Mouse (Mus musculus): Measurements from ENCODE around the gene Gas7.
A peak's percentile ranks its signal among the peaks of the same experiment; 100 is the strongest.

The Gas7 gene

DNA sequence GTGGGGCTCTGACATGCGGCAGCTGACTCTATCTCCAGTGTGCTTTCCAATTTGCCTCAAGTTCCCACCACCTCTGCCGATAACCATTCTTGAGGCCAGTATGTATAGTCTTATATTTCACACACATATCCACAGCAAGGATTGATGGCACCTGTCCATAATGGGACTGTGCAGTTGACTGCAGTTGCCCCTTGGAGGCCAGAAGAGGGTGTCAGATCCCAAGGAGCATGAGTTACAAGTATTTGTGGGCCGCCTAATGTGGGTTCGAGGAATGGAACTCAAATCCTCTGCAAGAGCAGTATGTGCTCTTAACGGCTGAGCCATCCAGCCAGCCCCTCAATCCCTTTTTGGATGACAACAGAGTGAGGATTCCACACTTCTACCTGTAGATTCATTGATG is 119.1 kb downstream of the Gas7 start:
- DNase-seq (ENCODE audit: low spot score), result no peak

DNA sequence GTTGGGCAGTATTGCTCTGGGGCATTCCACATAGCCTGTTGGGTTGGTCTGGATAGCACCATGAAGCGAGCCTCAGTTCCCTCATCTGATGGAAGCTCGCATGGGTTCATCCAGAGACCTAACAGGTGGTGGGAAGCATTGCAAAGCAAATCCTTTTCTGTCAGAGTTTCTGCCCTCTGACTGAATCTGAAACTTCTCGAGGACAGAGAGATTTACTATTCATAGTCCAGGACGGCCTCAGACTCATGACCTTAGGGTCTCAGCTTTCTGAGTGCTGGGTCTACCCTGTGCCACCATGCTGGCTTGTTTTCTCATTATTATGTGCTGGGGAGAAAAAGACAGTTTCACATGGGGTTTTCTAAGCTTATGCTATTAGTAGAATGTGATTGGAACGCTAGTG is 122.2 kb downstream of the Gas7 start:
- DNase-seq (ENCODE audit: low spot score), result no peak

DNA sequence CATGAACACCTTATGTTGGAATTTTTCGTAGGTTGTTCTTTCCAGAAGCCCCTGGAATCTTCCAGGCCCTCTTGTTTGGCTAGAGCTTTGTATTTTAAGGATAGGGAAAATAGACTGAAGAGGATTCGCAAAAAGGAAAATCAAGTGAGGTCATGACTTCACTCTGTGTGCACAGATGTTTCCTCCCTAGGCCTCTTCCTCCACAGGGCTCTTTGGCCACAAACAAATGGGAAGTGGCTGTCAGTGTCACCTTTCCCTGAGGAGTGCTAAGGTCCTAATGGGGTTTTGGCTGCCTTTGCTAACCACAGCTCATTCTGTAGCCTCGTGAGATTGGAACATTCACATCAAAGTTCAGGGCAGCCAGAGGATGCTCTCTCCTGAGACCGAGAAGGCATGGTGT is 122.8 kb downstream of the Gas7 start:
- no peak for DNase-seq (ENCODE audit: low spot score)

- DNase-seq (ENCODE audit: low spot score), result no peak
These were observed 123.9 kb downstream of the Gas7 start for GRCm38 (mm10) chr11:67579136-67579535.

DNA sequence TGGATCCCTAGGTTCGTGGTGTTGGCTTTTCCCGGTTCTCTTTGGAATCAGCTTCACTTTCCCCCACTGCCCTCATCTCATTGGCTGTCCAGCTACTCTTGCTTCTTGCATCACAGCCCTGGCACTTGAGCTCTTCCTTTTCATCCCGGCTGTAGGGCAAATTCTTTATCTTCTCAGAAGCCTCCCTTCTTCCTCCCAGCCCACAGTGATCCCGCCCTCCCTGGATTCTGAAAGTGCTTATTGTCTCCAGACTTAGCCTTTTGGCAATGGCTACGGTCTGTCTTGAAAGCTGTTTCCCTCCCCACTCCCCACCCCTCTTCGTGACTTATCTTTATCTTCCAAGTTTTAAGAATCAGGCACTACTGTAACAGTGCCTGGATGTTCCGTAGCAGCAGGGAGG is 126.3 kb downstream of the Gas7 start:
- no peak for DNase-seq (ENCODE audit: low spot score)

GRCm38 (mm10) chr11:67582570-67582969 is 127.3 kb downstream of the Gas7 start:
- no peak for DNase-seq (ENCODE audit: low spot score)

DNA sequence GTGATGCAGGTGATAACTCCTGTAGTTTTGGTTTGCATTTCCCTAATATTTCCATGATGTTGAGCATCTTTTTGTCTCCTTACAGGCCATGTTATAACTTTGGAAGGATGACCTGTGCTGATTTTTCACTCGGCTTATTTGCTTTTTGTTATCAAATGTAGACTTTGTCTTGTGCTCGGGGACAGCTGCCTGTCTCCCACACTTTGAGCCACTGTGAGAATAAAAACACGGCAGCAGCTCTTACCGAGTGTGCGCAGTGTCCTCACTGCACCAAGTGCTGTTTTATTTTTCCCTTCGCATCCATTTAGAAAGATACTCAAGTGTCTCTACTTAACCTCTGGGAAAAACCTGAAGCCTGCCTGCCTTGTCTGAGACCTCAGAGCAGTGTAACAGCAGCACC is 129.8 kb downstream of the Gas7 start:
- no peak for DNase-seq (ENCODE audit: low spot score)

GRCm38 (mm10) chr11:67585629-67586028 is 130.4 kb downstream of the Gas7 start:
- DNase-seq (ENCODE audit: low spot score), result no peak

- no peak for DNase-seq (ENCODE audit: low spot score)
These were observed 131.2 kb downstream of the Gas7 start for GRCm38 (mm10) chr11:67586231-67586994.

DNA sequence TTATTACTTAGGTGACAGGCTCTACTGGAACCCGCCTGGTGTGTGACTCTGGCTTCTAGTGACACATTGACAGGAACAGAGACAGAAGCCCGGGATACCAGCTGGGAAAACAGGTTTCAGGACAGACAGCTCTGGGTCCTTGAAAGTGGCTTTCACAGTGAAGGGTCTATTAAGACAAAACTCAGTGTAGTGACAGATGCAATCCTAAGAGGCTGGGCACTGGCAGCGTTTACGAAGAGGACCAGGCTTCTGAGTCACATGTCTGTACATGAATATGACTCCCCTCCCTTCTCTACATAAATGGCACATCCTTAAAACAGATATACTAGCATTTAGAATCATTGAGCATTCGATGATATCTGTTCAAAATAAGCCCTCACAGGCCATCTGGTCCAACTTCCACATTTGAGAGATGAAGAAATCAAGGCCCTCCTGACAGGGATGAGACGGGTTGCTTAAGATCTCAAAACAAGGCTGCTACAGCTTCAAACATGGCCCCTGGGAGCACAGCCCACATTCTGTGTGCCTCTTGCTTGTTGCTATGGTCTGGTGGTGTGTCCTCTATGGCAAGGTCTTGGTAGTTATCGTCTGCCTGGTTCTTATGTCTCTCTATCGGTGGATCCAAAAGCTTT is 133.1 kb downstream of the Gas7 start:
- DNase-seq (ENCODE audit: low spot score), result no peak

DNA sequence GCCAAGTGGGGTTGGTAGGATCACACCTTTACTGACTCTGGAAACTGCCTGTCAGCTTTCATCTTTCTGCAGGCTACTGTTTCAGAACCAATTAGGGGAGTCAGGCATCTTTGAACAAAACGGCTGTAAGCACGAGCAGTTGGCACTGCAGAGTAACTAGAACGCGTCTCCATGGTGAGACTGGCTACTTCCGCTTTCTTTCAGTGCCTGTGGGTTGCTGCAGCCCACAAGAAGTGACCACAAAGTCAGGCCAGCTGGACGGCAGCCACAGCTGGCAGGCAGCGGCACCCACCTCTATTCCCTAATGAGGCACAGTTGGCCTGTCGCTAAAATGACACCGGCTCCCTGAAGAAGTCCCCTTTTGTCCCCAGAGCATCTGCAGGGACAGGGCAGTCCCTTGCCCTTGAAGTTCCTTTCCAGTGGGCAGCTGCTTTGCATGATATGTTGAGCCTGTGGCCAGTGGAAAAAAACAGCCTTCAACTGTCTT is 133.6 kb downstream of the Gas7 start:
- peak; percentile 26 for DNase-seq (ENCODE audit: low spot score)

- DNase-seq (ENCODE audit: low spot score), result no peak
These were observed 141.0 kb downstream of the Gas7 start for GRCm38 (mm10) chr11:67596233-67596632.

- no peak for DNase-seq (ENCODE audit: low spot score)
These were observed 141.6 kb downstream of the Gas7 start for GRCm38 (mm10) chr11:67596856-67597255.

DNA sequence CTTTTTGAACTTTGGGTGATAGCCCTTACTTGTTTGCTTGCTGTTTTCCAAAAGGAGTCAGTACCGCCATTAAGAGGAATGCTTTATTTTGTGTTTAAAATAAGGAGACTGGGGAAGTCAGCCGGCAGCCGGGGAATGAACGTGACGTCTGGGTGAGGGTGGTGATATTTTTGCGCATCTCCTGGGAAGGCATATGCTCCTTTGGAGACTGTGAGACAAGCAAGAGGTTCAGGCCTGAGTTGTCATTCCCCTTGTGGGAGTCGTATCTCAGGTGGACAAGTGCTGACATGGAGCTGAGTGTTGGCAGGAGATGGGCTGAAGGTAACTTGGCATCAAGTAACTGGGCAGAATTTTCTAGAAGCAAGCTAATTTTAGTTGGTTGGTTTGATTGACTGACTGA is 142.2 kb downstream of the Gas7 start:
- DNase-seq (ENCODE audit: low spot score), result no peak

DNA sequence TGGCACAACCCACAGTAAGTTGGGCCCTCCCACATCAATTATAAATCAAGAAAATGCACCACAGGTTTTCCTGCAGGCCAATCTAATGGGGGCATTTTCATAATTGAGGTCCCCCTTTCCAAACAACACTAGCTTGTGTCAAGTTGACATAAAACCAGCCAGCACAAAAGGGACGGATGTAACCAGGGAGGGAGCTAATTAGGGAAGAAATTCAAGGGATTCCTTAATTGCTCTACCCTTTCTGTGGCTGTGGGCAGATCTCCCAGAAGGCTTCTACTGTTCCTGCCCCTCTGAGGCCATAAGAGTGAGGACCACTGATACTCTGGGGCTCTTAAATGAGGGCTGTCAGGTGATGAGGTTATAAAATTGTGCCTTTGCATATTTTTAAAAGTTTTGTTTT is 143.9 kb downstream of the Gas7 start:
- no peak for DNase-seq (ENCODE audit: low spot score)

DNA sequence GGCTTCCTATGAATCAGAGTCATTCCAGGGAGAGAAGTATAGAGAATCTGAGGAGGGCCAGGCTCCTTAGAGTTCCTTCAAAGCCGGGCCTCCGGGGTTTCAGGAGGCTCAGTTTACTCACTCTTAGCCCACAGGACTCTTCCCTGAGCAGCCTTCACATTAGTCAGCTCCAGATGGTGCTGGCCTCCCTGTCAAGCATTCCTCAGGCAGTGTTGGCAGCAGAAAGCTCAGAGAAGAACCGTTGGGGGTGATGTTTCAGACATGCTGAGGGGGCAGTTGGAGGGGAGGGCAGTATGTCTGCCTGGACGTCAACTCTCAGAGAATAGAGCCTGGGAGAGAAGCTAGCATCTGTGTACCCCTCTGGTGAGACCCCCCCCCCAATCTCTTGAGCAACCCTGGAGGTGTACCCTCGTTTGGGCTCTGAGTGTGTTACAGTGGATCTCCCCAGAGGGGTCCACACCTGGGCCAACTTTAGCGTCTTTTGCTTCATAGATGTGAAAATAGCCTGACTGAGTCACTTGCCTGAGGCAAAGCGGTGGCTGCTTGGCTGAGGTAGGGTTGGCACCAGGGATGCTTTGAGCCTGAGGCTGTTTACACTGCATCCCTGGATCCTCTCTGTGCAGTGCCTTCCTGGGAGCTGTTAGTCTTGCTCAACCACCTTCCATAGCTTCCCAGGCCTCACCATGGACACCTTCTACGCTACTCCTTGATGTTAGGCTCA is 145.6 kb downstream of the Gas7 start:
- no peak for DNase-seq (ENCODE audit: low spot score)

DNA sequence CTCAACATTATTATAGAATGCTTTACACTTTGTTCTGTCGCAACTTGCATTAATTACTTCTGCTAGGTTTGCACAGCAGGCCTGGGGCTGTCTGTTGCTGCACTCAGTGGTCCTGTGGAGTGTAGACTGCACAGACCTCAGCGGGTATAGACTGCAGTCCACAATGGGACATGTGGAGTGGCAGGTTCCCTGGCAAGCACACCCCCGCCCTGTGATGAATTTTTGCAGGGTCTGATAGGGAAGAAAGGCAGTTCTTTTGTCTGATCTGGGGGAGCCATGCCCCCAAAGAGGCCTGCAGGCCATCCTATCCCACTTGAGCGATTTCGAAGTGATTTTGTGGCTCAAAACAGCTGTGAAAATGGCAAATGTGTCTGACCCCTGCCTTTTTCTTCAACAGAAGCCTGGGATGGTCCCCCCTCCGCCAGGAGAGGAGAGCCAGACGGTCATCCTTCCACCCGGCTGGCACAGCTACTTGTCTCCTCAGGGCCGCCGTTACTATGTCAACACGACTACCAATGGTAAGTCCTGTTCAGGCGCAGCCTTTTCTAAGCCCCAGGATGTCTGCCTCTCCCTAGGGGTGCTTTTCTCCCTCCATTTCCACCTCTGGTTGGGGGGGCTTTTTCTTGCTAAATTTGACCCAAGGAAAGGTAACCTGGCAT is 147.6 kb downstream of the Gas7 start:
- DNase-seq (ENCODE audit: low spot score), result no peak

- DNase-seq (ENCODE audit: low spot score), result peak; percentile 1
These were observed 149.2 kb downstream of the Gas7 start for GRCm38 (mm10) chr11:67604481-67604880.

DNA sequence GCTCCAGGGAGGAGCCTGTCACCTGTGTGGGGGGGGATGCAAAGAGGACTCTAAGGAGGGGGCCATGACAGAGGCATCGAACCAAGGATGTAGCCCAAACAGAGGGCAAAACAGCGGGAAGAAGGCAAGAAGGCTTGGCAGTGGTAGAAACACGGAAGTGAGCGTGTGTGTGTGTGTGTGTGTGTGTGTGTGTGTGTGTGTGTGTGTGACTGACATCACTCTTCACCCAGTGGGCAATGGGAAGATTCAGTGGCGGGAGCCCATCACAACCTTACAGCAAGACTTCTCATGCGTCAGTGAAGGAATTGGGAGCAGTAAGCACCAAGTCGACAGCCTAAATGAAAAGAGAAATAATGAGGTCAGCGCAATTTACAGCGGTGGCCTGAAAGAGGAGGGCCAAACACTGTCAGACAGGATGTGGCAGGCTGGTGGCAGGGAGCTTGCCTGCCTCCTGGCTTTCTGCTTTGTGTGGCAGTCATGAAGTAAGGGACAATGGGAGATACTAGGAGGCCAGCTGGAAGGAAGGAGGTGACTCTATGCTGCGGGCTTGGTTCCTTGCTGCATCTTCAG is 153.0 kb downstream of the Gas7 start:
- DNase-seq (ENCODE audit: low spot score), result no peak

DNA sequence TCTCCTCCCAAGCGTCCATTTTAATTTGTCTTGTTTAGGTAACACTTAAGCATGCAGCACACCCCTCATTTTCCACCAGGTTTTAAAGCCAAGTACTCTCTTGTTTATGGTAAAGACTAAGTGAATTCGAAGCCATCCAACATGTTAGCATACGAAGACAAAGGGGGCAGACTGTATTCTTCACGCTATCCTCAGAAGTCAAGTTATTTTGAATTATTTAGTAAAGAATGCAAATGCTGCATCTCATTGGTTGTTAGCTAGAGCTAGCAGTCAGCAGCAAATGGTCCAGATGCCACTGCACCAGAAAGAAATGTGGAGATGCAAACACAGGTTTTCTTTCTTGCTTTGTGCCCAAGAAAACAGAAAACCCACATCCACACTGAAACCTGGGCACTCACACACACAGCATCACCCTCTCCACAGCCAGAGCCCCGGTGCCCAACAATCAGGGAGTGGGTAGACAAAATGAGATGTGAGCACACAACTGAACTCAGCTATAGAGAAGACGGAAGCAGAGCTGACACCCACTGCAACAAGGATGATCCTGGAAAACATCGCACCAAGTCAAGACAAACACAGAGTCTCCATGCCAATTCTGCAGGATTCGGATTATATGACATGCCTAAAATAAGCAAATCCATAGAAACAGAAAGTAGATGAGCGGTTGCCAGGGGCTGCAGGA is 157.1 kb downstream of the Gas7 start:
- no peak for DNase-seq (ENCODE audit: low spot score)

DNA sequence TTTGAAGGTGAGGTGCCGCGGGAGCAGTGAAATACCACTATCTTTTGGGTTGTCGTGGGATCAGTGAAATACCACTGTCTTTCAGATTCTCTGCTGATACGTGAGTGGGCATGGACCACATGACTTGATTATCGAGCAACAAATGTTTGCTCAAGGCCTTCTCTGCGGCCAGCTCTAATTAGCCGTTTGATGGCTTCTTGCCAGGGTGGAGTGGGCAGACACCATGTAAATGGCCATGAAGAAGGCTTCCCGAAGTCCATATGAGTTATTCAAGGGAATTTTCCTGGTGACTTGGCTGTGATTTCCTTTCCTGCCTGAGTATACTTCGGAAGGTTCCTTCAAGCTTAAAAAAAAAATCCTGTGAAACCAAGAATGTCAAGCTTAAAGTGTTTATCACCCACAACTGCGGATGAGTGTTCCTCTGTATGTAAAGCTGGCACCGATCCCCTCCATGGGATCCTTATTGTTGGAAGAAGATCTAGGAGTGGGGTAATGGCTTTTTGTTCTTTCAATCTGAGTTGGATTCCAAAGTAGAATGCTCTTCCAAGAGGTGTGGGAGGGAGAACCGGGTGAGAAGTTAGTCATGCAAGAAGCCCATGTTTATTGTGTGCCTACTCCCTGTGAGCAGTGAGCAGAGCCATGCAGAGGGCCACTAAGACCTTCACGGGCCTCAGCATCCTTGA is 161.5 kb downstream of the Gas7 start:
- no peak for DNase-seq (ENCODE audit: low spot score)
